In the genomic region with DNA sequence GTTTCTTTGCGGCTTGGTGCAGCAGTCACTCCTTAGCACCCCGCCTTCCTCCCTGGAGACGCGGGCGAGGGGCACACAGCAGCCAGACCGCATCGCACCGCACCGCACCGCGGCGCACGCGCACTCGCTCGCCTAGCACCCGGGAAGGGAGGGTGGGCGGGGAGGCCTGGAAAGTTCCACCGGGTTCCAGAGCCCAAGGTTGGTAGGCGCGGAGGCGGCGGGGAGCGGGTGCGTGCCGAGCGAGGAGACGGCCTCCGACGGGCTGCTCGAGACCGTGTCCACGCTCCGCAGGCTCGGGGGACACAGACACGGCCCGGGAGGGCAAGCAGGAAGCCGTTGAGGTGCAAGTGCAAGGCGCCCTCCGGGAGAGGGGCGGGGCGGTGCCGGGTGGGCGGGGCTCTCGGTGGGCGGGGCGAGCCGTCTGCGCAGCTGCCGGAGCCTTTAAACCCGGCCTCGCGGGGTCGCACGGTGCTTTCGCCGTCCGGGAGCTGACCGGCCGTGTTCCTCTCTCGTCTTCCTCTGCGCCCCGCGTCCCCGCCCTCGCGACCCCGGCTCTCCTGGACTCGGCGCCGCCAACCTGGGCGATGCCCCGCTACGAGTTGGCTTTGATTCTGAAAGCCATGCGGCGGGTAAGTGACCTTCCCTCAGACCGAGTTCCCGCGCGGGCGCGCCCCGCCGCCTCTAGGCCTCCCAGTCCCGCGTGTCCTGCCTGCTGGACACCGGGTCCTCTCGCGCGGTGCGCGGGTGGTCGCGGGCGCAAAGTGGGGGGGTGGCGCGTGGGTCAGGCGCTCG, we compare ENCODE assay signal across 8 mouse cellular contexts. TPM values are rescaled to one million over a fixed set of nuclear protein-coding genes. Genes with fewer than 3 reads are reported as not detected.
DNase-seq lines count a peak whose midpoint lies in the region; ATAC-seq and TF ChIP-seq lines count a peak whose summit lies in the region.

Mrps6 (plus strand) TSS at position 419 of the 792 bp plus-strand sequence.
Gm49711 (plus strand) TSS at position 465 of the 792 bp plus-strand sequence.
Slc5a3 (plus strand) TSS at position 471 of the 792 bp plus-strand sequence.

- peak; percentile 23; the same call in 1 of the 2 replicates for TF ChIP-seq CTCF in gastrocnemius, adult 2 months (IDR thresholded peaks at IDR 0.05)
- TF ChIP-seq CTCF in left cerebral cortex, adult 2 months (IDR thresholded peaks at IDR 0.05): peak; percentile 7

- WGBS in hindbrain, embryonic 16.5 days: under 1% methylated on average over 72 of the region's 99 CpGs
- WGBS in macrophage (ENCODE audit: missing documents): 1% methylated on average over 73 of the region's 99 CpGs

- H3K4me1 ChIP-seq in hindbrain, embryonic 16.5 days (ENCODE audit: control insufficient read depth, insufficient read depth, low read depth, low read length): peaks cover 29% of the 10 kb centered on the region

- H3K4me3 ChIP-seq in gastrocnemius, adult 2 months: peak within 1 kb of the TSS; percentile 98
- H3K4me3 ChIP-seq in hindbrain, embryonic 16.5 days (ENCODE audit: low read length): peak within 1 kb of the TSS; percentile 98
- H3K4me3 ChIP-seq in left cerebral cortex, adult 2 months: peak within 1 kb of the TSS; percentile 85
- H3K4me3 ChIP-seq in macrophage (ENCODE audit: inconsistent target): peak within 1 kb of the TSS; percentile 40

- no peaks in the 10 kb centered on the region for H3K27me3 ChIP-seq in hindbrain, embryonic 16.5 days (replicated peaks; ENCODE audit: control insufficient read depth, insufficient read depth, low read length)

- peak; percentile 91 for DNase-seq in gastrocnemius, adult 2 months
- DNase-seq in left cerebral cortex, adult 2 months (ENCODE audit: extremely low spot score in 1 of 2, low spot score in 2 of 2): peak; percentile 85 to 86
- peak; percentile 77 for DNase-seq in retina, postnatal 7 days (ENCODE audit: low read depth, low spot score)
- peak; percentile 78 to 93 for DNase-seq in urinary bladder, adult 18-20 months (ENCODE audit: low spot score in 2 of 2)

- peak; percentile 45 for ATAC-seq in activated CD4-positive, CD25-positive, alpha-beta regulatory T cell, adult 4 months
- ATAC-seq in common myeloid progenitor, adult 5-6 weeks (replicated peaks; ENCODE audit: low read depth, poor library complexity, severe bottlenecking): peak; percentile 71
- ATAC-seq in hindbrain, embryonic 16.5 days: peak; percentile 96

- intact Hi-C loops in gastrocnemius, adult 2 months (cut with DNase I): loop anchor here (5.0 kb wide), 5 partner anchors 44 to 244 kb away; partner anchors contain the start of gene Smim11
- intact Hi-C loops in left cerebral cortex, adult 2 months (cut with DNase I): loop anchor here (1.0 to 5.0 kb wide), 6 partner anchors 47 to 228 kb away; no protein-coding TSS in a partner anchor

- H3K27ac ChIP-seq in gastrocnemius, adult 2 months: peak within 1 kb of the TSS; percentile 96
- H3K27ac ChIP-seq in hindbrain, embryonic 16.5 days (ENCODE audit: low read depth, low read length): peak within 1 kb of the TSS; percentile 95
- peak within 1 kb of the TSS; percentile 99 for H3K27ac ChIP-seq in left cerebral cortex, adult 2 months
- H3K27ac ChIP-seq in macrophage: no peak within 1 kb of the TSS

- H3K79me2 ChIP-seq in macrophage (ENCODE audit: inconsistent target): peaks cover 17% of the 10 kb centered on the region

- peaks cover 8% of the 10 kb centered on the region for H3K36me3 ChIP-seq in hindbrain, embryonic 16.5 days (ENCODE audit: control insufficient read depth, insufficient read depth, low read length)
- no peaks in the 10 kb centered on the region for H3K36me3 ChIP-seq in macrophage (ENCODE audit: inconsistent target)

- H3K4me2 ChIP-seq in hindbrain, embryonic 16.5 days (ENCODE audit: low read length): peak within 1 kb of the TSS; percentile 89

- no peaks in the 10 kb centered on the region for H3K9me3 ChIP-seq in hindbrain, embryonic 16.5 days (ENCODE audit: control insufficient read depth, low read length)

- peak within 1 kb of the TSS; percentile 94 for H3K9ac ChIP-seq in hindbrain, embryonic 16.5 days (ENCODE audit: low read depth, low read length)

RNA-seq across cellular contexts. Expression of gene Mrps6, which starts in this region (rescaled TPM):
- 10 to 100 TPM; 57.9 to 81.9 TPM for polyA plus RNA-seq in activated CD4-positive, CD25-positive, alpha-beta regulatory T cell, adult 4 months (2017; shearing (Covaris generic))
- 30.2 and 34.8 TPM in 2 replicates for total RNA-seq in common myeloid progenitor, adult 5-6 weeks (2017)
- total RNA-seq in gastrocnemius, adult 2 months (2021): 10 to 100 TPM; 25.7 to 29.4 TPM
- polyA plus RNA-seq in hindbrain, embryonic 16.5 days (2015; fragmentation: Nextera tagmentation; extraction: Ambion mirVana): 194 and 196 TPM in 2 replicates
- 10 to 100 TPM; 45.7 to 49.9 TPM for total RNA-seq in left cerebral cortex, adult 2 months (2021)
- total RNA-seq in macrophage (2018; cell fraction: chromatin; rRNA removed): 10 to 100 TPM in 9 of 26 experiments, 1 to 10 TPM in 17; 1.8 to 30.7 (median 6.1) TPM
- 10 to 100 TPM; 12.0 to 30.1 (median 19.2) TPM for total RNA-seq in macrophage (2018; cell fraction: cytosol; rRNA removed)
- 10 to 100 TPM in 10 of 26 experiments, 1 to 10 TPM in 16; 2.7 to 27.7 (median 8.3) TPM for total RNA-seq in macrophage (2018; cell fraction: nucleus; rRNA removed)
- polyA plus RNA-seq in macrophage (2018): 18.9 to 32.5 TPM (median 22.6 TPM) in 3 replicates

RNA-seq across cellular contexts. Expression of gene Gm49711, which starts in this region (rescaled TPM):
- not detected for polyA plus RNA-seq in activated CD4-positive, CD25-positive, alpha-beta regulatory T cell, adult 4 months (2017; shearing (Covaris generic))
- not detected in 2 replicates for total RNA-seq in common myeloid progenitor, adult 5-6 weeks (2017)
- total RNA-seq in gastrocnemius, adult 2 months (2021): not detected
- 0.38 and 0.42 TPM in 2 replicates for polyA plus RNA-seq in hindbrain, embryonic 16.5 days (2015; fragmentation: Nextera tagmentation; extraction: Ambion mirVana)
- under 1 TPM in 1 of 2 experiments, not detected in 1; 0.35 TPM for total RNA-seq in left cerebral cortex, adult 2 months (2021)
- total RNA-seq in macrophage (2018; cell fraction: chromatin; rRNA removed): not detected
- under 1 TPM in 1 of 26 experiments, not detected in 25; 0.10 TPM for total RNA-seq in macrophage (2018; cell fraction: cytosol; rRNA removed)
- under 1 TPM in 1 of 26 experiments, not detected in 25; 0.74 TPM for total RNA-seq in macrophage (2018; cell fraction: nucleus; rRNA removed)
- not detected in 3 replicates for polyA plus RNA-seq in macrophage (2018)

RNA-seq across cellular contexts. Expression of gene Slc5a3, which starts in this region (rescaled TPM):
- polyA plus RNA-seq in activated CD4-positive, CD25-positive, alpha-beta regulatory T cell, adult 4 months (2017; shearing (Covaris generic)): 1 to 10 TPM; 4.4 to 6.9 TPM
- total RNA-seq in common myeloid progenitor, adult 5-6 weeks (2017): 6.2 and 8.0 TPM in 2 replicates
- 1 to 10 TPM; 2.3 to 7.8 TPM for total RNA-seq in gastrocnemius, adult 2 months (2021)
- 14.4 and 18.2 TPM in 2 replicates for polyA plus RNA-seq in hindbrain, embryonic 16.5 days (2015; fragmentation: Nextera tagmentation; extraction: Ambion mirVana)
- 10 to 100 TPM; 33.3 to 33.5 TPM for total RNA-seq in left cerebral cortex, adult 2 months (2021)
- total RNA-seq in macrophage (2018; cell fraction: chromatin; rRNA removed): 10 to 100 TPM in 16 of 26 experiments, 1 to 10 TPM in 10; 5.4 to 84.0 (median 12.8) TPM
- total RNA-seq in macrophage (2018; cell fraction: cytosol; rRNA removed): 1 to 10 TPM in 16 of 26 experiments, under 1 TPM in 10; 0.48 to 7.5 (median 1.5) TPM
- total RNA-seq in macrophage (2018; cell fraction: nucleus; rRNA removed): 10 to 100 TPM in 13 of 26 experiments, 1 to 10 TPM in 13; 2.7 to 41.1 (median 8.5) TPM
- polyA plus RNA-seq in macrophage (2018): 0.62 to 1.7 TPM (median 1.1 TPM) in 3 replicates

Comparison
In these comparisons a context has a peak if more than half of its experiments do, and no peak if none do; other contexts are left out.
1. ATAC-seq: peak in every context shown above with its lines; median percentile 96 in hindbrain, embryonic 16.5 days; 71 in common myeloid progenitor, adult 5-6 weeks; 45 in activated CD4-positive, CD25-positive, alpha-beta regulatory T cell, adult 4 months.
2. H3K4me3 ChIP-seq: peak in every context shown above with its lines; median percentile 98 in gastrocnemius, adult 2 months; 98 in hindbrain, embryonic 16.5 days; 85 in left cerebral cortex, adult 2 months; 40 in macrophage.